Mouse (Mus musculus): ENCODE data around the gene Gmip. TPM values are rescaled to one million over a fixed set of nuclear protein-coding genes. Genes with fewer than 3 reads are reported as not detected.

The Gmip gene
- polyA plus RNA-seq, 1 experiment from 2014 or later: 10.4 TPM

- H3K27me3 ChIP-seq (replicated peaks): no peaks in the 10 kb centered on the region
- WGBS: 79% methylated on average over 11 of the region's 11 CpGs
- no peak overlapping the region for H3K4me3 ChIP-seq (replicated peaks)
- H3K9ac ChIP-seq: no peak overlapping the region
- H3K27ac ChIP-seq: no peak overlapping the region
- H3K4me1 ChIP-seq (replicated peaks): no peaks in the 10 kb centered on the region
- H3K36me3 ChIP-seq: no peaks in the 10 kb centered on the region
- no peak overlapping the region for H3K4me2 ChIP-seq (replicated peaks)
- no peak for ATAC-seq
- no peaks in the 10 kb centered on the region for H3K9me3 ChIP-seq
Measured at GRCm38 (mm10) chr8:69870003-69870765, 61.7 kb downstream of the Gmip start.

DNA sequence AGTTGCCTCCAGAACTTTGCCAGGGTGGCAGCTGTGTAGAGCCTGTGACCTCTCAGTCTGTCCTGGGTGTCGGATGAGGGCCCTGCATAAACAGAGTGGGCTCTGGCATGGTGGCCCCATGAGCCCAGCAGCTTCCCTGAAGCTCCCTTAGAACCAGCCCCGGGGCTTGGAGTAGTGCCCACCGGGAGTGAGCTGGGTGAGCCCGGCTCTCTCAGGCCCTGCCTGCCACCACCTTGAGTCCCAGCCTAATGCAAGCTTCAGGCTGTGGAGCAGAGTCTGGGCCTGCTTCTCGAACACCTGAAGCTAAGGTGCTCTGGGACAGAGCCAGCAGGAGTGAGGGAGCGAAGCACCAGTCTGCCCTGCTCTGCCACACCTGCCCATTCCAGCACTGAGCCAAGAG lies 62.4 kb downstream of the Gmip start:
- H3K4me2 ChIP-seq (replicated peaks): no peak overlapping the region
- H3K27me3 ChIP-seq (replicated peaks): no peaks in the 10 kb centered on the region
- no peak for ATAC-seq
- H3K9me3 ChIP-seq: no peaks in the 10 kb centered on the region
- H3K4me1 ChIP-seq (replicated peaks): no peaks in the 10 kb centered on the region
- H3K36me3 ChIP-seq: no peaks in the 10 kb centered on the region
- WGBS: 81% methylated on average over 6 of the region's 6 CpGs
- no peak overlapping the region for H3K27ac ChIP-seq
- H3K9ac ChIP-seq: no peak overlapping the region
- H3K4me3 ChIP-seq (replicated peaks): no peak overlapping the region

Other genes starting within 250 kb of the Gmip start
- 16.0 and 17.6 TPM in 2 replicates for gene Zfp868, start 183.1 kb upstream of the Gmip start, polyA plus RNA-seq (2015; fragmentation: Nextera tagmentation; extraction: Ambion mirVana)
- 1.1 and 1.2 TPM in 2 replicates for gene Zfp964, start 154.2 kb upstream of the Gmip start, polyA plus RNA-seq (2015; fragmentation: Nextera tagmentation; extraction: Ambion mirVana)
- 23.2 and 24.3 TPM in 2 replicates for gene Zfp869, start 98.0 kb upstream of the Gmip start, polyA plus RNA-seq (2015; fragmentation: Nextera tagmentation; extraction: Ambion mirVana)
- gene Zfp963, start 58.7 kb upstream of the Gmip start, polyA plus RNA-seq (2015; fragmentation: Nextera tagmentation; extraction: Ambion mirVana): 5.7 and 6.1 TPM in 2 replicates
- 0.49 TPM in 1 of 2 replicates, not detected in the other for gene Gm20422, start 33.8 kb upstream of the Gmip start, polyA plus RNA-seq (2015; fragmentation: Nextera tagmentation; extraction: Ambion mirVana)
- 48.9 and 51.1 TPM in 2 replicates for gene Atp13a1, start 17.5 kb upstream of the Gmip start, polyA plus RNA-seq (2015; fragmentation: Nextera tagmentation; extraction: Ambion mirVana)
- 19.1 and 20.6 TPM in 2 replicates for gene Zfp866, start 17.5 kb upstream of the Gmip start, polyA plus RNA-seq (2015; fragmentation: Nextera tagmentation; extraction: Ambion mirVana)
- 0.41 and 0.42 TPM in 2 replicates for gene Lpar2, start 13.8 kb downstream of the Gmip start, polyA plus RNA-seq (2015; fragmentation: Nextera tagmentation; extraction: Ambion mirVana)
- 3.5 and 3.9 TPM in 2 replicates for gene Pbx4, start 23.8 kb downstream of the Gmip start, polyA plus RNA-seq (2015; fragmentation: Nextera tagmentation; extraction: Ambion mirVana)
- 0.48 and 0.65 TPM in 2 replicates for gene Cilp2, start 79.0 kb downstream of the Gmip start, polyA plus RNA-seq (2015; fragmentation: Nextera tagmentation; extraction: Ambion mirVana)
- 2.8 and 3.4 TPM in 2 replicates for gene Tssk6, start 93.5 kb downstream of the Gmip start, polyA plus RNA-seq (2015; fragmentation: Nextera tagmentation; extraction: Ambion mirVana)
- 212 and 213 TPM in 2 replicates for gene Ndufa13, start 93.9 kb downstream of the Gmip start, polyA plus RNA-seq (2015; fragmentation: Nextera tagmentation; extraction: Ambion mirVana)
- gene Yjefn3, start 94.0 kb downstream of the Gmip start, polyA plus RNA-seq (2015; fragmentation: Nextera tagmentation; extraction: Ambion mirVana): 3.9 and 4.2 TPM in 2 replicates
- gene Gatad2a, start 187.7 kb downstream of the Gmip start, polyA plus RNA-seq (2015; fragmentation: Nextera tagmentation; extraction: Ambion mirVana): 51.2 and 54.7 TPM in 2 replicates
- 43.1 and 46.4 TPM in 2 replicates for gene Mau2, start 234.1 kb downstream of the Gmip start, polyA plus RNA-seq (2015; fragmentation: Nextera tagmentation; extraction: Ambion mirVana)
- gene Sugp1, start 234.1 kb downstream of the Gmip start, polyA plus RNA-seq (2015; fragmentation: Nextera tagmentation; extraction: Ambion mirVana): 36.3 and 37.5 TPM in 2 replicates

Measured in intestine, embryonic 15.5 days (tissue).